Mouse (Mus musculus) kidney, postnatal 14 days (tissue): ENCODE measurements around the gene Tnk2.
"Not testable (repeated sequence)": the region's sequence is repeated elsewhere in the genome, so short reads cannot be mapped to it uniquely, and the experiment has no call there.

Source experiments
- DNase-seq: peaks from one replicate; pipeline ENCODE4 v3.0.0; 2022; ENCODE audit warnings: mixed read lengths

The Tnk2 gene

GRCm38 (mm10) chr16:32636871-32637521 lies 6.7 kb upstream of the Tnk2 start:
- DNase-seq = no peak

GRCm38 (mm10) chr16:32638476-32638875 lies 5.2 kb upstream of the Tnk2 start:
- peak; percentile 89 for DNase-seq

GRCm38 (mm10) chr16:32640096-32640495 lies 3.6 kb upstream of the Tnk2 start:
- DNase-seq = peak; percentile 73

GRCm38 (mm10) chr16:32640683-32641082 lies 3.0 kb upstream of the Tnk2 start:
- not testable (repeated sequence) for DNase-seq

- DNase-seq = no peak
These were observed 2.0 kb upstream of the Tnk2 start for GRCm38 (mm10) chr16:32641440-32642219.

- DNase-seq = no peak
These were observed 1.4 kb upstream of the Tnk2 start for GRCm38 (mm10) chr16:32642280-32642679.

- peak; percentile 61 for DNase-seq
These were observed 561 bp downstream of the Tnk2 start for GRCm38 (mm10) chr16:32644069-32644800.

- DNase-seq = no peak
These were observed 1.1 kb downstream of the Tnk2 start for GRCm38 (mm10) chr16:32644801-32645170.

GRCm38 (mm10) chr16:32645361-32645914 lies 1.8 kb downstream of the Tnk2 start:
- peak; percentile 66 for DNase-seq

GRCm38 (mm10) chr16:32646014-32646413 lies 2.3 kb downstream of the Tnk2 start:
- no peak for DNase-seq

- DNase-seq = no peak
These were observed 4.0 kb downstream of the Tnk2 start for GRCm38 (mm10) chr16:32647712-32648111.

GRCm38 (mm10) chr16:32650461-32650860 lies 6.8 kb downstream of the Tnk2 start:
- no peak for DNase-seq

- DNase-seq = peak; percentile 33
These were observed 7.4 kb downstream of the Tnk2 start for GRCm38 (mm10) chr16:32650974-32651618.

- DNase-seq = no peak
These were observed 10.5 kb downstream of the Tnk2 start for GRCm38 (mm10) chr16:32654071-32654733.

- no peak for DNase-seq
These were observed 11.9 kb downstream of the Tnk2 start for GRCm38 (mm10) chr16:32655534-32655933.

- DNase-seq = no peak
These were observed 12.6 kb downstream of the Tnk2 start for GRCm38 (mm10) chr16:32656321-32656720.

- DNase-seq = no peak
These were observed 13.1 kb downstream of the Tnk2 start for GRCm38 (mm10) chr16:32656794-32657193.

GRCm38 (mm10) chr16:32657498-32658250 lies 14.0 kb downstream of the Tnk2 start:
- no peak for DNase-seq

- DNase-seq = no peak
These were observed 15.1 kb downstream of the Tnk2 start for GRCm38 (mm10) chr16:32658743-32659171.

GRCm38 (mm10) chr16:32659385-32659784 lies 15.7 kb downstream of the Tnk2 start:
- DNase-seq = peak; percentile 80

GRCm38 (mm10) chr16:32660095-32660494 lies 16.4 kb downstream of the Tnk2 start:
- DNase-seq = no peak
